Mouse (Mus musculus) left cerebral cortex, adult 8-10 months (tissue): ENCODE data around the gene Cpeb3. TPM values are rescaled to one million over a fixed set of nuclear protein-coding genes. Genes with fewer than 3 reads are reported as not detected.
"Not testable (repeated sequence)": the region's sequence is repeated elsewhere in the genome, so short reads cannot be mapped to it uniquely, and the experiment has no call there.

Experiments
- DNase-seq, 2 experiments: peaks; one replicate each; pipeline ENCODE4 v3.0.0; 2022; ENCODE audit warnings: low spot score in 2 of 2
- total RNA-seq, 4 experiments: library from RNA; stranded (reverse); gene quantifications; 2 replicates each; pipeline ENCODE4 v1.2.4; 2022

Cpeb3 gene
- total RNA-seq, 4 experiments from 2014 or later: 83.3 to 89.9 (median 85.4) TPM

GRCm38 (mm10) chr19:37156770-37157336 is 51.5 kb downstream of the Cpeb3 start:
- no peak for DNase-seq

GRCm38 (mm10) chr19:37156040-37156439 is 52.4 kb downstream of the Cpeb3 start:
- DNase-seq: no peak

GRCm38 (mm10) chr19:37147145-37147544 is 61.3 kb downstream of the Cpeb3 start:
- no peak for DNase-seq

GRCm38 (mm10) chr19:37145846-37146245 is 62.6 kb downstream of the Cpeb3 start:
- DNase-seq: no peak

- no peak for DNase-seq
Measured at GRCm38 (mm10) chr19:37145401-37145800, 63.0 kb downstream of the Cpeb3 start.

GRCm38 (mm10) chr19:37141623-37142022 is 66.8 kb downstream of the Cpeb3 start:
- DNase-seq: no peak

GRCm38 (mm10) chr19:37137133-37137532 is 71.3 kb downstream of the Cpeb3 start:
- DNase-seq: no peak

- not testable (repeated sequence) for DNase-seq
Measured at GRCm38 (mm10) chr19:37135459-37135858, 72.9 kb downstream of the Cpeb3 start.

GRCm38 (mm10) chr19:37133666-37134065 is 74.7 kb downstream of the Cpeb3 start:
- DNase-seq: no peak

GRCm38 (mm10) chr19:37131660-37132059 is 76.7 kb downstream of the Cpeb3 start:
- DNase-seq: no peak

- DNase-seq: no peak
Measured at GRCm38 (mm10) chr19:37128461-37128860, 79.9 kb downstream of the Cpeb3 start.

- no peak for DNase-seq
Measured at GRCm38 (mm10) chr19:37127018-37127567, 81.3 kb downstream of the Cpeb3 start.

- DNase-seq: no peak
Measured at GRCm38 (mm10) chr19:37124961-37125360, 83.4 kb downstream of the Cpeb3 start.

GRCm38 (mm10) chr19:37119281-37119680 is 89.1 kb downstream of the Cpeb3 start:
- DNase-seq: no peak

- no peak for DNase-seq
Measured at GRCm38 (mm10) chr19:37115824-37116223, 92.6 kb downstream of the Cpeb3 start.

- DNase-seq: no peak
Measured at GRCm38 (mm10) chr19:37115374-37115773, 93.0 kb downstream of the Cpeb3 start.

- DNase-seq: no peak
Measured at GRCm38 (mm10) chr19:37111831-37112230, 96.6 kb downstream of the Cpeb3 start.

GRCm38 (mm10) chr19:37110494-37110893 is 97.9 kb downstream of the Cpeb3 start:
- DNase-seq: no peak

GRCm38 (mm10) chr19:37109853-37110252 is 98.5 kb downstream of the Cpeb3 start:
- DNase-seq: no peak

- no peak for DNase-seq
Measured at GRCm38 (mm10) chr19:37100689-37101088, 107.7 kb downstream of the Cpeb3 start.

- no peak for DNase-seq
Measured at GRCm38 (mm10) chr19:37095666-37096330, 112.6 kb downstream of the Cpeb3 start.

GRCm38 (mm10) chr19:37093181-37093580 is 115.2 kb downstream of the Cpeb3 start:
- DNase-seq: no peak
